Mouse (Mus musculus) forebrain, embryonic 13.5 days (tissue): Measurements from ENCODE around the gene Faxc. TPM values are rescaled to one million over a fixed set of nuclear protein-coding genes. Genes with fewer than 3 reads are reported as not detected.
A peak's percentile ranks its signal among the peaks of the same experiment; 100 is the strongest.

Experiments used
- ATAC-seq: fragments of 200-750 bp; cut with Nextera tagmentation; 2 replicates; pipeline ENCODE4 v1.8.0; 2017
- H3K27ac ChIP-seq: fragments of 300-500 bp; sonication (generic); 2 replicates; pipeline ENCODE4 v1.5.1; 2015; ENCODE audit warnings: inconsistent platforms, mild to moderate bottlenecking, moderate library complexity
- H3K27me3 ChIP-seq: fragments of 300-500 bp; sonication (generic); 2 replicates; pipeline ENCODE4 v1.6.1; 2015; ENCODE audit warnings: mild to moderate bottlenecking, inconsistent platforms
- H3K36me3 ChIP-seq: fragments of 300-500 bp; sonication (generic); 2 replicates; pipeline ENCODE4 v1.6.1; 2015; ENCODE audit warnings: mild to moderate bottlenecking, inconsistent platforms; ENCODE audit not compliant: poor library complexity, severe bottlenecking
- H3K4me1 ChIP-seq: fragments of 300-500 bp; sonication (generic); 2 replicates; pipeline ENCODE4 v1.6.1; 2015; ENCODE audit warnings: inconsistent platforms
- H3K4me2 ChIP-seq: fragments of 300-500 bp; sonication (generic); 2 replicates; pipeline ENCODE4 v1.6.1; 2015; ENCODE audit warnings: inconsistent platforms, mild to moderate bottlenecking, moderate library complexity
- H3K4me3 ChIP-seq: fragments of 300-500 bp; sonication (generic); 2 replicates; pipeline ENCODE4 v1.5.1; 2015; ENCODE audit warnings: mild to moderate bottlenecking, inconsistent platforms
- H3K9ac ChIP-seq: fragments of 300-500 bp; sonication (generic); 2 replicates; pipeline ENCODE4 v1.6.1; 2015; ENCODE audit warnings: mild to moderate bottlenecking, inconsistent platforms
- H3K9me3 ChIP-seq: fragments of 300-500 bp; sonication (generic); replicated peaks from 2 replicates; pipeline ENCODE4 v1.6.1; 2016; ENCODE audit warnings: inconsistent platforms
- WGBS: fragments of 180-500 bp; shearing (Covaris S2); methylation state at CpG from one replicate; pipeline ENCODE4 v1.1.7; 2015; 5-methylcytosine and 5-hydroxymethylcytosine counted together
- polyA plus RNA-seq: library from polyadenylated mRNA; unstranded; fragments of >200 nt; fragmentation: Nextera tagmentation; extraction: Ambion mirVana; gene quantifications from 2 replicates; pipeline ENCODE4 v1.2.1, GENCODE M21; 2015

The Faxc gene
- 14.5 and 15.2 TPM in 2 replicates for polyA plus RNA-seq

- WGBS: under 1% methylated on average over 83 of the region's 83 CpGs
- Histone ChIP-seq H3K9me3 (no peaks in the 10 kb centered on the region), H3K27ac (peak within 1 kb of the TSS; percentile 94), H3K9ac (peak within 1 kb of the TSS; percentile 99), H3K4me2 (peak within 1 kb of the TSS; percentile 76), H3K4me3 (peak within 1 kb of the TSS; percentile 83), H3K27me3 (no peaks in the 10 kb centered on the region), H3K36me3 (0 out of 2 replicates have a peak, but pooled peaks cover 4% of the 10 kb centered on the region), H3K4me1 (peaks cover 23% of the 10 kb centered on the region)
- peak; percentile 89 for ATAC-seq
These were observed at the start of gene Faxc for GRCm38 (mm10) chr4:21930971-21931771. Gene Faxc (plus strand): TSS chr4:21931329.

GRCm38 (mm10) chr4:21882806-21883205, 48.3 kb upstream of the Faxc start:
- WGBS: 90% methylated on average over 6 of the region's 6 CpGs
- H3K27me3 ChIP-seq: no peaks in the 10 kb centered on the region
- ATAC-seq: no peak

GRCm38 (mm10) chr4:21885831-21886230, 45.3 kb upstream of the Faxc start:
- Histone ChIP-seq H3K27me3 (no peaks in the 10 kb centered on the region), H3K9me3 (no peaks in the 10 kb centered on the region), H3K9ac (no peak overlapping the region), H3K4me2 (no peak overlapping the region), H3K4me3 (no peak overlapping the region), H3K4me1 (no peaks in the 10 kb centered on the region), H3K27ac (no peak overlapping the region), H3K36me3 (no peaks in the 10 kb centered on the region)
- no peak for ATAC-seq
- 89% methylated on average over 8 of the region's 8 CpGs for WGBS

More at GRCm38 (mm10) chr4:21882806-21883205, 48.3 kb upstream of the Faxc start:
- H3K27ac ChIP-seq: no peak overlapping the region
- H3K9ac ChIP-seq: no peak overlapping the region
- no peaks in the 10 kb centered on the region for H3K9me3 ChIP-seq
- peaks cover 8% of the 10 kb centered on the region; the same call in 1 of the 2 replicates for H3K4me1 ChIP-seq
- H3K4me2 ChIP-seq: no peak overlapping the region
- H3K36me3 ChIP-seq: no peaks in the 10 kb centered on the region
- H3K4me3 ChIP-seq: no peak overlapping the region

GRCm38 (mm10) chr4:21931772-21932630, 872 bp downstream of the Faxc start:
- H3K4me3 ChIP-seq: peak overlapping the region; percentile 83
- H3K9me3 ChIP-seq: no peaks in the 10 kb centered on the region
- H3K4me1 ChIP-seq: peaks cover 23% of the 10 kb centered on the region
- WGBS: 11% methylated on average over 23 of the region's 23 CpGs
- peak overlapping the region; percentile 99 for H3K9ac ChIP-seq
- H3K4me2 ChIP-seq: peak overlapping the region; percentile 76
- peak overlapping the region; percentile 94 for H3K27ac ChIP-seq
- peak; percentile 42; the same call in 1 of the 2 replicates for ATAC-seq
- no peaks in the 10 kb centered on the region for H3K27me3 ChIP-seq
- peaks cover 12% of the 10 kb centered on the region for H3K36me3 ChIP-seq

GRCm38 (mm10) chr4:21935378-21935777, 4.2 kb downstream of the Faxc start:
- no peaks in the 10 kb centered on the region for H3K9me3 ChIP-seq
- H3K4me1 ChIP-seq: peaks cover 23% of the 10 kb centered on the region
- H3K27ac ChIP-seq: no peak overlapping the region
- H3K27me3 ChIP-seq: no peaks in the 10 kb centered on the region
- no peak overlapping the region for H3K4me3 ChIP-seq
- ATAC-seq: no peak
- H3K36me3 ChIP-seq: peaks cover 18% of the 10 kb centered on the region
- over 99% methylated on average over 2 of the region's 2 CpGs for WGBS
- no peak overlapping the region for H3K9ac ChIP-seq
- no peak overlapping the region for H3K4me2 ChIP-seq

GRCm38 (mm10) chr4:21936424-21936823, 5.3 kb downstream of the Faxc start:
- no peak for ATAC-seq
- WGBS: 95% methylated on average over 9 of the region's 9 CpGs
- no peak overlapping the region for H3K4me3 ChIP-seq

GRCm38 (mm10) chr4:21937890-21938289, 6.8 kb downstream of the Faxc start:
- ATAC-seq: no peak
- Histone ChIP-seq H3K9ac (no peak overlapping the region), H3K36me3 (peaks cover 18% of the 10 kb centered on the region), H3K4me2 (no peak overlapping the region), H3K27ac (no peak overlapping the region), H3K4me1 (peaks cover 15% of the 10 kb centered on the region), H3K27me3 (no peaks in the 10 kb centered on the region), H3K9me3 (no peaks in the 10 kb centered on the region), H3K4me3 (no peak overlapping the region)
- WGBS: 88% methylated on average over 8 of the region's 8 CpGs

More at GRCm38 (mm10) chr4:21936424-21936823, 5.3 kb downstream of the Faxc start:
- Histone ChIP-seq H3K36me3 (peaks cover 18% of the 10 kb centered on the region), H3K4me2 (no peak overlapping the region), H3K9me3 (no peaks in the 10 kb centered on the region), H3K9ac (no peak overlapping the region), H3K27ac (no peak overlapping the region), H3K4me1 (peaks cover 23% of the 10 kb centered on the region), H3K27me3 (no peaks in the 10 kb centered on the region)

- Histone ChIP-seq H3K36me3 (peaks cover 43% of the 10 kb centered on the region), H3K9ac (no peak overlapping the region), H3K4me1 (no peaks in the 10 kb centered on the region), H3K27me3 (no peaks in the 10 kb centered on the region), H3K9me3 (no peaks in the 10 kb centered on the region), H3K27ac (no peak overlapping the region), H3K4me2 (no peak overlapping the region), H3K4me3 (no peak overlapping the region)
- WGBS: 90% methylated on average over 3 of the region's 3 CpGs
- no peak for ATAC-seq
These were observed 13.5 kb downstream of the Faxc start for GRCm38 (mm10) chr4:21944672-21945071.

- WGBS: 49% methylated on average over 6 of the region's 6 CpGs
- H3K27me3 ChIP-seq: no peaks in the 10 kb centered on the region
- H3K4me2 ChIP-seq: no peak overlapping the region
- H3K4me3 ChIP-seq: no peak overlapping the region
- no peak overlapping the region for H3K27ac ChIP-seq
- no peaks in the 10 kb centered on the region for H3K9me3 ChIP-seq
- peaks cover 43% of the 10 kb centered on the region for H3K36me3 ChIP-seq
- H3K9ac ChIP-seq: no peak overlapping the region
- no peaks in the 10 kb centered on the region for H3K4me1 ChIP-seq
- ATAC-seq: peak; percentile 54
These were observed 20.3 kb downstream of the Faxc start for GRCm38 (mm10) chr4:21951444-21951843.

- H3K4me2 ChIP-seq: no peak overlapping the region
- 85% methylated on average over 2 of the region's 2 CpGs for WGBS
- H3K9me3 ChIP-seq: no peaks in the 10 kb centered on the region
These were observed 21.1 kb downstream of the Faxc start for GRCm38 (mm10) chr4:21952255-21952654.

GRCm38 (mm10) chr4:21957570-21958321, 26.6 kb downstream of the Faxc start:
- Histone ChIP-seq H3K27ac (no peak overlapping the region), H3K4me2 (no peak overlapping the region), H3K27me3 (no peaks in the 10 kb centered on the region), H3K9me3 (no peaks in the 10 kb centered on the region), H3K4me1 (no peaks in the 10 kb centered on the region), H3K9ac (no peak overlapping the region), H3K36me3 (peaks cover 54% of the 10 kb centered on the region), H3K4me3 (no peak overlapping the region)
- peak; percentile 71; the same call in 1 of the 2 replicates for ATAC-seq
- 60% methylated on average over 7 of the region's 7 CpGs for WGBS

More at GRCm38 (mm10) chr4:21952255-21952654, 21.1 kb downstream of the Faxc start:
- Histone ChIP-seq H3K27ac (no peak overlapping the region), H3K27me3 (no peaks in the 10 kb centered on the region), H3K4me3 (no peak overlapping the region), H3K9ac (no peak overlapping the region), H3K4me1 (no peaks in the 10 kb centered on the region), H3K36me3 (peaks cover 41% of the 10 kb centered on the region)
- ATAC-seq: no peak
